Mouse (Mus musculus) kidney, adult 2 months (tissue): ENCODE measurements around the gene Ccr10.

Experiments used
- CTCF ChIP-seq: fragments of 200-500 bp; conservative IDR thresholded peaks from 2 replicates; pipeline ENCODE4 v1.5.1; 2011; ENCODE audit warnings: low read depth, mild to moderate bottlenecking, control low read depth, low read length, moderate library complexity, mixed read lengths; ENCODE audit not compliant: insufficient read depth, insufficient read length
- POLR2A ChIP-seq: fragments of 200-500 bp; IDR thresholded peaks from one replicate; pipeline ENCODE4 v1.6.1; 2011; ENCODE audit warnings: low read depth, low read length, control low read depth

- TF ChIP-seq CTCF (no peak), POLR2A (no peak)
These were observed 41.7 kb upstream of the Ccr10 start for GRCm38 (mm10) chr11:101216936-101217335.
